Mouse (Mus musculus): ENCODE measurements at regions not wholly inside any gene's neighbourhood (a gene's known extent, or its start where the extent isn't known, plus 50 kb on each side); places are given as distances from the start of the nearest gene placed in this dataset.

DNA sequence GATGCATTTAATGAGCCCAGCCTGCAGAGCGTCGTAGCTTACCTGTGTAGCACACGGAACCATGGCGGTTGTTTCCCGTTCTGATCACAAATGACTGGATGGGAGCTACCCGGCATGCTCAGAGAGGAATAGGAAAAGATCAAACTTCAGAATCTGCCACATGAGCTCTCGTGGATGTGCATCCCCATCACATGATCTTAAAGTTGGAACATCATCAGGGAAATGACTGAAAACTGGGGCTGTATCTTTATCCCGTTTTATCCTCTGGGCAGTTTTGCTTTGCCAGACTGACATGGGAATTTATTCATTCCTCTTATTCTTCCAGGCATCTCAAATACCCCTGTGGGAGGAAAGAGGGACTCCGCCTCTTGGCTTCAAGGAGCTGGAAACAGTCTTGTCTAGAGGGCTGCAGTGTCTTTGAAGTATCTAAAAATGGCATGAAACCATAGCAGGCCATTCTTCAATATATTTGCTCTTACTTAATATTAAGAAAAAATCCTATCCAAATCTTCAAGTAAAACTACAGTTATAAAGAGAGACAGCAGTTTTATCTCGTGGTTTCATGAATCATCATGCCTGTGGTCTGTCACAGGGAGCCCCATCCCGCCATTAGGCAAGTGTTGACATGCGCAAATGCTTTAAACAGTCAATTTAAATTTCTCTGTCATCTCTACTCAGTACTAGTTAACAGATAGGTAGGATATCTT, 339.4 kb downstream of the Foxo1 start:
- no peak for DNase-seq (ENCODE audit: low spot score in 2 of 2)

- DNase-seq (ENCODE audit: low spot score in 2 of 2): no peak
Observed at GRCm38 (mm10) chr3:52605261-52605771, 337.2 kb downstream of the Foxo1 start.

GRCm38 (mm10) chr3:52603244-52603704, 335.1 kb downstream of the Foxo1 start:
- DNase-seq (ENCODE audit: low spot score in 2 of 2): no peak

GRCm38 (mm10) chr3:52601011-52601745, 333.0 kb downstream of the Foxo1 start:
- DNase-seq (ENCODE audit: low spot score in 2 of 2): peak; percentile 46 to 83

GRCm38 (mm10) chr3:52600581-52600980, 332.4 kb downstream of the Foxo1 start:
- DNase-seq (ENCODE audit: low spot score in 2 of 2): no peak

DNA sequence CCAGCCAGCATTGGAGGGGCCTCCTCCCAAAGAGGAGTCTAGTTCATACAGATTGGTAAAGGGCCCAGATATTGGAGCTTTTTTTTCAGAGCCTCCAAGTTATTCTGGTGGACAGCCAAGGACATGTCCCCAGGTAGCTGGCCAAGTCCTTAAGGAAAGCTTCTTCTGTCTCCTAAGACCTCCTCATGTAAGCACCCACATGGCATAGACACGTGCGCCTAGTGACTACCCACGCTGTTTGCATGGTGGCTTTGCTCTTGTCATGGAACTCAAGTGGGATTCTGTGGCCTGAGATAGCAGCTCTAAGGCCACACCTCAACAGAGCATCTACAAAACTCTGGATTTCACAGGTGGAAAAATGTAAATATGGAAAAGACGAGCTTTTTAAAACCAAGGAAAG, 332.0 kb downstream of the Foxo1 start:
- no peak for DNase-seq (ENCODE audit: low spot score in 2 of 2)

DNA sequence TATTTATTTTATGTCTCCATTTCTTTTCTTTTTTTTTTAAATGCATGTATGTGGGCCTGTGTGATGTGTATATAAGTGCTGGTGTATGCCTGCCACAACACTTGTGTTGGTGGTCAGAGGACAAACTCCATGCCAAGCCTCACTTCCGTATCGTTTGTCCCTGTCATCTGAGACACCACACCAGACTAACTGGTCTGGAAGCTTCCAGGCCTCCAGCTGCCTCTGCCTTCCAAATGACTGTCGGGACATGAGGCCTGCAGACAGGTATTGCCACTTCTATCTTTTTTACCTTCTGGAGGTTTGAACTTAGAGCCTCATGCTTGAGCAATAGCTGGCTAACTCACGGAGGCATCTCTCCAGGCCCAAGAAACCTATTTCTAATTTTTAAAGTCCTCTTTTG, 318.3 kb downstream of the Foxo1 start:
- DNase-seq (ENCODE audit: low spot score in 2 of 2): no peak

- DNase-seq (ENCODE audit: low spot score in 2 of 2): no peak
Observed at GRCm38 (mm10) chr3:52579917-52580316, 311.8 kb downstream of the Foxo1 start.

DNA sequence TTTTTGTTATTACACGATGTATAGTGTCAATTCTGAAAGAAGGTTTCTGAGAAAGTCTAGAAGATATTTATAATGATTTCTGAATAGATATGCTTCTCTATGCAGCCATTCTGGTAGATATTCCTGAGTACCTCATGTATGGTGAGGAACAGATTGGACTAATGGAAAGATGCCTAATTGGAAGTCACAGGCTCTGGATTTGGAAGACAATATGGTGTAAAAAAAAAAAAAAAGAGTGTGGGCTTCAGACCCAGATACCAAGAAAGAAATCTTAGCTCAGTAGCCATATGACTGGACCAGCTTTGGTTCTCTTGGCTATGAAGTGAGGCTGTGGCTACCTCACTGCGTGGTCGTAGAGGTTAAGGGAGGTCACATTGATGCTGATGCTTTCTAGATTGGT, 311.0 kb downstream of the Foxo1 start:
- DNase-seq (ENCODE audit: low spot score in 2 of 2): peak; percentile 16 to 47

DNA sequence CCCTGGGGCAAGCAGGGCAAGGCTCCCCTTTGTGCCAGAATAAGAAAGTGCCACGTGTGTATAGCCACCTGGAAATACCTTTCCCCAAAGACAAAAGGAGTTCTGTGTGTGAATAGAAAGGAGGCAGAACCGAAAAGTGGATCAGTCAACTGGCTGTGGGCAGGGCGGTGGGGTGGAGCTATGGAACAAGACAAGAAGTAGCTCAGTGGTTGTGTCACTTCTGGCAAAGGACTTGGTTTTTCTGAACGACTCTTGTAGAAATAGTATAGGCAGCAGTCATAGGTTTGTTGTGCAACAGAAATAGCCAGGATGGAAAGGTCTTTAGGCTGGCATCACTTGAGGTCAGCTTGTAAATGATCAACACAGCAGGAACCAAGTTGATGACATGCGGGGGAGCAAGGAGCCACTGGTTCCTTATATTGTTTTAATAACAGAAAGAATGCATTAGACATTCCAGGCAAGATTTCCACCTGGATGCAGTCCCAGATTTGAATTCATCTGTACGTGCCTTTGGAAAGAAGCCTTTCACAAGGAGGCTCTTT, 308.6 kb downstream of the Foxo1 start:
- no peak for DNase-seq (ENCODE audit: low spot score in 2 of 2)

GRCm38 (mm10) chr3:52575237-52575798, 307.2 kb downstream of the Foxo1 start:
- DNase-seq (ENCODE audit: low spot score in 2 of 2): peak in 1 of 2 experiments; percentile 41

DNA sequence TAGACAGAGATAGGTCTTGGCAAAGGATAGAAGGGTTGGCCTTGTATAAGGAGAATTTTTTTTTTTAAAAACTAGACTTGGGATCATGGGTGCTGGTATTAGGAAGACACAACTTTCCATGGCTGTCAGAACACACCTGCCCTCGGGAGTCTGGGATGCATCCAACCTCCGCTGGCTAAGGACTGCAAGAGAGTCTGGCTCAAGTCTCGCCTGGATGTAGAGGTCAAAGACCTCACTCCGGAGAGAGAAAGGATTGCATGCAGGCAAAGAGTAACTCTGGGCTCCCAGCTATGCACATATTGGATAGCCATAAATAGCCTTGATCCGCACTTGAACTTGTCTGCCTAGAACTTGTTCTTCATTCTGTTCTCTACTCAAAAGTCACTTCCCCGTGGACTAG, 306.2 kb downstream of the Foxo1 start:
- no peak for DNase-seq (ENCODE audit: low spot score in 2 of 2)

- DNase-seq (ENCODE audit: low spot score in 2 of 2): peak; percentile 5 to 39
Observed at GRCm38 (mm10) chr3:52573806-52574205, 305.7 kb downstream of the Foxo1 start.

- no peak for DNase-seq (ENCODE audit: low spot score in 2 of 2)
Observed at GRCm38 (mm10) chr3:52572514-52573485, 304.7 kb downstream of the Foxo1 start.

- no peak for DNase-seq (ENCODE audit: low spot score in 2 of 2)
Observed at GRCm38 (mm10) chr3:52567606-52568372, 299.7 kb downstream of the Foxo1 start.

- no peak for DNase-seq (ENCODE audit: low spot score in 2 of 2)
Observed at GRCm38 (mm10) chr3:52563595-52563994, 295.5 kb downstream of the Foxo1 start.

GRCm38 (mm10) chr3:52562816-52563215, 294.7 kb downstream of the Foxo1 start:
- no peak for DNase-seq (ENCODE audit: low spot score in 2 of 2)

DNA sequence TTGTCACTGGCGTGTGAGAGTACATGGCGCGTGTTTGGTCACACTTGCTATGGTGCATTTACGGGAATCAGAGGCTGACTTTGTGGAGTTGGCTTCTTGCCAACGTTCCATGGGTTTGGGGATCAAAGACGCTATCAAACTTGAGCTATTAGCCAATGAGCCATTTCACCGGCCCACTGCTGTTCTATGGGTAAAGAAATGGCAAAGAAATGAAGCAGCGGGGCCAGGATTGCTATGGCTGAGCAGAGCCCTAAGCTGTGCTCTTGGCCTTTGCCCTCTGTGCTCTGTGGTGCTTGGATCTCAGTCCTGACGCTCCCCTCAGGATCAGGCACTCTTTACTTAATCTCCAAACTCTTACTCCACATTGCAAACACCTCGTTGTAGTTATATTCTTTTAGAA, 291.3 kb downstream of the Foxo1 start:
- DNase-seq (ENCODE audit: low spot score in 2 of 2): no peak

DNA sequence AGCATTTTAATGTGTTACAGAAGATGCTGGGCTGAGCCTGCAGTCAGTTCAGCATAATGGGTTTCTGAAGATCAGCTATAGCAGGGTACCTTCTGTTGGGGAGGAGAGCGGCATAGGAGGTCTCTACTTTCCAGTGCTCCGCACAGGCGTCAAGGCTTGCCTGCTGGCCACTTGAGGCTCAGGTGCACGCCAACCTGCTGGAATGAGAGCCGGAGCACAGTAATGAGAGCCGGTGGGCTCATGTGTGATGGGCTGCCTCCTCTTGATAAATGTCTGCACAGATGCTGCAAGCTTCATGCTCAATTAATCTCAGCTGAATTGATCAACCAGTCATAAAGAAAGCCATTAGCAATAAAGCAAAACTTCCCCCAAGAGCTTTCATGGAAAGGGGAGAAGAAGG, 290.6 kb downstream of the Foxo1 start:
- no peak for DNase-seq (ENCODE audit: low spot score in 2 of 2)

- no peak for DNase-seq (ENCODE audit: low spot score in 2 of 2)
Observed at GRCm38 (mm10) chr3:52557296-52557695, 289.2 kb downstream of the Foxo1 start.

Data from layer of hippocampus, adult 18-20 months (tissue).